Mouse (Mus musculus) embryonic fibroblast, embryonic 13.5 days (primary cell): ENCODE measurements at regions not wholly inside any gene's neighbourhood (a gene's known extent, or its start where the extent isn't known, plus 50 kb on each side); places are given as distances from the start of the nearest gene placed in this dataset.

Experiments used
- CTCF ChIP-seq: IDR thresholded peaks from 2 replicates; pipeline ENCODE4 v1.5.1; 2011; ENCODE audit warnings: mild to moderate bottlenecking, control low read depth, low read length, moderate library complexity, borderline replicate concordance; ENCODE audit not compliant: insufficient read depth
- POLR2A ChIP-seq: IDR thresholded peaks from 2 replicates; pipeline ENCODE4 v1.6.1; 2011; ENCODE audit warnings: low read depth, mild to moderate bottlenecking, control low read depth, low read length, moderate library complexity

DNA sequence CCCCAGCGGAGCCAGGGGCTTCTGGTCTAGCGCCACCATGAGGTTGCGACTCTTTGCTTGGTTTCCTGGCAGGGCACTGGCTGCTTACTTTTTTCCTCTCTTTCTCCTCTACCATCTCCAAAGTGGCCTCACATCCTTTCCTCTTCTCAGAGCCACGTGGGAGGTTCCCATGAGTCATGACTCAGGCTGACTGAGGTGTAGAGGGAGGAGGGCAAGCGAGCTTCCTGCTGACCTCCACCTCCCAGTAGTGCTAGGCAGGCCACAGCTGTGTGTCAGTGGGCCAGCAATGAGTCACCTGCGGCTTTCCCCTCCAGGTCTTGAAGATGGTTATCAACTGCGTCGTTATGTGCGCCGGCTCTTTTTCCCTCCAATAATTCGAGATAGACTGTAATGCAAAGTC lies 123.6 kb downstream of the Gadd45g start:
- no peak for TF ChIP-seq POLR2A
- no peak for TF ChIP-seq CTCF
